Mouse (Mus musculus): ENCODE measurements around the gene Srp72. TPM values are rescaled to one million over a fixed set of nuclear protein-coding genes. Genes with fewer than 3 reads are reported as not detected.

The Srp72 gene
- total RNA-seq, 2 experiments from 2014 or later, result 95.1 to 104 TPM

DNA sequence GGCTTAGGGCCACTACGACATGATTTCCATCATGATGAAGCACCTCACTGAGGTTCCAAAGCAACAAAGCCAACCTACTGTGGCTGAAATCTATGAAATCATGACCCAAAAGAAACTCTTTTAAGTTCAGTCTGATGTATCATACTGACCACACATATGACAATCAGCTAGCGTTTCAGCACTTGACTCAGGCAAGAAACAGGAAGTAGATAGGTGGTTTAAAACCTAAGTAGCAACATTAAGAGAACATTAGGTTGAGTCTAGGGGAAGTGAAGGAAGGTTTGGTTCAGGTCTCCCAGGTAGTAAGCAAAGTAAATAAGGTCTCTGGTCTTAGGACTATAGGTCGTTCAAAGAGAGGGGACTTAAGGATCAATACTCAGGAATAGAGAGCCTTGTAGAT lies 995 bp upstream of the Srp72 start:
- H3K4me3 ChIP-seq, result peak overlapping the region; percentile 97
- intact Hi-C loops (cut with DNase I), result no loop called here
- no peak for TF ChIP-seq CTCF (IDR thresholded peaks at IDR 0.05)

DNA sequence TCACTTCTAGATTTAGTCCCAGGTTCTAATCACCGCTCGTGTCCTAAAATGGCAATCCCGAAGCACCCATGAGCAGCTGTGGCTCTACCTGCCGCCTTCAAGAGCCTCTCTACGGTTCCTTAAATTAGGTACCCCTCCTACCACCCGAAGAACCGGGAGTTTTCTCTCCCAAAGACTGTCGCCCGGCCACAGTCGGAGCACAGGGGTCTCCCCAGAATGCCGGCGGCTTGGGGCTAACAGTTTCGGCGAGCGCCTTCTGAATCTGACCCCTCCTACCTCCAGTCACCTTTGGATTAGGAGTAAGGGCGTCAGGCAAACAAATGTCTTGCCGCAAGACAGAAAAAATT lies 303 bp upstream of the Srp72 start:
- TF ChIP-seq CTCF (IDR thresholded peaks at IDR 0.05), result no peak
- Histone ChIP-seq H3K4me3 (peak overlapping the region; percentile 97), H3K27ac (peak overlapping the region; percentile 97)
- intact Hi-C loops (cut with DNase I), result loop anchor here (2.0 kb wide), 1 partner anchor 69 kb away; the partner anchor contains the start of gene Aasdh
- DNase-seq (ENCODE audit: extremely low spot score in 1 of 2, low spot score in 2 of 2), result no peak

More for the DNA sequence above, 995 bp upstream of the Srp72 start:
- no peak for DNase-seq (ENCODE audit: extremely low spot score in 1 of 2, low spot score in 2 of 2)
- no peak overlapping the region for H3K27ac ChIP-seq

DNA sequence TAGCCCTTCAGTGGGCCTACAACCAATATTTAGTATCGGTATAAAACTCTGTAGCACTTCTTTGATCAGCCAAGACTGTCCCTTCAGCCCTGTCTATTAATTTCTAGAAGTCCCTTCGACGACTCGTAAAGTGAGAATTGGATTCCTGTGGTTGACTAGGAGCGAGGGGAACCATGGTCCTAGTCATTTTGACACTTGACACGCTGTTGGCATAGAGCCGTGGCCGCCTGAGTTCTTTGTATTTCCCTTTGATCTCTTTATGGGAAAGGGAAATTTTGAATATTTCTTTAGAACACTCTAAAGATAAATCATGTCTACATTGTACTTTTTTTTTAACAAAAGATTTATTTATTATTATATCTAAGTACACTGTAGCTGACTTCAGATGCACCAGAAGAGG lies 1.3 kb downstream of the Srp72 start:
- intact Hi-C loops (cut with DNase I), result loop anchor here (2.0 kb wide), 1 partner anchor 71 kb away; the partner anchor contains the start of gene Aasdh
- Histone ChIP-seq H3K4me3 (peak overlapping the region; percentile 97), H3K27ac (no peak overlapping the region)
- TF ChIP-seq CTCF (IDR thresholded peaks at IDR 0.05), result no peak
- no peak for DNase-seq (ENCODE audit: extremely low spot score in 1 of 2, low spot score in 2 of 2)

DNA sequence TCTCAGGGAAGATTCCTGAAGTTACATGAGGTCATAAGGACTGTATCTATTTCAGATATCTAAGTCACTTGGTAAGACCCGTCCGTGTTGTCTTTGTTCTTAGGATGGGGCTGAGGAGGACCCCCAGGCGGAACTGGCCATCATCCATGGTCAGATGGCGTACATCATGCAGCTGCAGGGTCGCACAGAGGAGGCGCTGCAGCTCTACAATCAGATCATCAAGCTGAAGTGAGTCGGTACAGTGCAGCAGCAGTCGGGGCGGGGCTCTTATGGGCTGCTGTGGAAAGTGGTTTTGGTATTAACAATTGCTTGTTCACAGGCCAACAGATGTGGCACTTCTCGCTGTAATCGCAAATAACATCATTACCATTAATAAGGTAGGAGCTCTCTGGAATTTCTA lies 9.5 kb downstream of the Srp72 start:
- no peak for TF ChIP-seq CTCF (IDR thresholded peaks at IDR 0.05)
- no peak overlapping the region for H3K4me3 ChIP-seq
- intact Hi-C loops (cut with DNase I), result no loop called here
- no peak overlapping the region for H3K27ac ChIP-seq
- no peak for DNase-seq (ENCODE audit: extremely low spot score in 1 of 2, low spot score in 2 of 2)

DNA sequence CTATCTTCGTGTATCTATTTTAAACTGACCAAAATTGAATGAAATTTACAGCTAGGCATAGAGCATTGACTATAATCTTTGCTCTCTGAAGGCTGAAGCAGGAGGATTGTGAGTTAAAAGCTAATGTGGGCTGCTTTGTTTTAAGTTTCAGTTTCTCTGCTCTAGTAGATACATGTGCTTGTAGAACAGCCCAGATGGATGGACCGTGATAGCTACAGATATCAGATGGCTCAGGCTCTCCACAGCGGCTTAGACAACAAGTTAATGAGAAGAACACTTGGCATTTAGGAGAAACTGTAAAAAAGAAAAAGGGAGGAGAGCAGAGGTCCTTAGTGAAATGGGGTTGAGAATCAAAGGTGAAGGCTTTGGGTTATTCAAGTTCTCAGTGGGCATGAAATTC lies 16.3 kb downstream of the Srp72 start:
- Histone ChIP-seq H3K4me3 (no peak overlapping the region), H3K27ac (no peak overlapping the region)
- DNase-seq (ENCODE audit: extremely low spot score in 1 of 2, low spot score in 2 of 2), result no peak
- no peak for TF ChIP-seq CTCF (IDR thresholded peaks at IDR 0.05)
- intact Hi-C loops (cut with DNase I), result loop anchor here (5.0 kb wide), 1 partner anchor 302 kb away; no protein-coding TSS in a partner anchor

DNA sequence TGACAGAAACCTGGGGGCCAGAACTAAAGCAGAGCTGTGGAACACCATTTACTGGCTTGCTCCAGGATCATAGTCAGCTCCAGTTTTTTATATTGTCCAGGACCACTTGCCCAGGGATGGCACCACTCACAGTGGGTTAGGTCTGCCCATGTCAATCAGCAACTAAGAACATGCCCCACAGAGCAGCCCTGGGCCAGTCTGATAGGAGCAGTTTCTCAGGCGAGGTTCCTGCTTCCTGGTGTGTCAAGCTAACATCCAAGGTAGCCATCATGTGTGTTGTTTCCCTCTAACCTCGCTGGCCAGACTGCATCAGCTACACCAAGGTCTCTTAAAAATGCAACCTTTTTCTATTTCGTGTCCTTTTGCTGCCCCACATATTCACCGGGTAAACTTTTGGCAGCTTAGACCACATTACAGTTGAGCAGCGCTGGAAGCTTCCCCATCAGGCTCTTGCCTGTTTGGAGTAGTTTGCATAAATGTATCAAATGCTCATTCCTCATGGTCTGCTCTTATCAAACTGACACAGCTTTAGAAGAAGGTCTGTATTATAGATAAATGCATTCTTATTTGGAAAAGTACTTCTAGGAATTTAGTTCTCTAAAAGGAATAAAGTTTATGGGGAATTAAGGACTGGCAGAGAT lies 18.8 kb downstream of the Srp72 start:
- Histone ChIP-seq H3K4me3 (no peak overlapping the region), H3K27ac (no peak overlapping the region)
- intact Hi-C loops (cut with DNase I), result loop anchor here (5.0 kb wide), 1 partner anchor 299 kb away; no protein-coding TSS in a partner anchor
- DNase-seq (ENCODE audit: extremely low spot score in 1 of 2, low spot score in 2 of 2), result no peak
- TF ChIP-seq CTCF (IDR thresholded peaks at IDR 0.05), result no peak

DNA sequence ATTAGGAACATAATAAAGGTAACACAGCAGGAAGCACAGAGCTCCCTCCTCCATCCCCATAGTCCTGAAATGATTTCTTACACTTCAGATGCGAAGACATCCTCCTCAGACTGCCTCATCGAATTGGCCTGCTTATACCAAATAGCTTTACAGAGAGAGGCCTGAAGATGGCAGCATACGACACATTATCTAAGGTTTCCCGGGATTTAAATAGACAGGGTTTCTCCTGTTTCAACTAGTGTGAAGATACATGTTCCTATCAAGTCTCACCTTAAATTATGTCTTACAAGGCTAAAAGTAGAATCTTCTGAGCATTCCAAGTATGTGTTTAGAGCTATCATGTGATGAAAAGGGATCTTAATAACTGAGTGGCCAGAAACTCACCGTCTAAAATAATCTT lies 23.9 kb downstream of the Srp72 start:
- DNase-seq (ENCODE audit: extremely low spot score in 1 of 2, low spot score in 2 of 2), result no peak
- peak; percentile 64 for TF ChIP-seq CTCF (IDR thresholded peaks at IDR 0.05)
- intact Hi-C loops (cut with DNase I), result loop anchor here (1.0 to 2.0 kb wide), 3 partner anchors 62 to 219 kb away; no protein-coding TSS in a partner anchor
- Histone ChIP-seq H3K4me3 (no peak overlapping the region), H3K27ac (no peak overlapping the region)

DNA sequence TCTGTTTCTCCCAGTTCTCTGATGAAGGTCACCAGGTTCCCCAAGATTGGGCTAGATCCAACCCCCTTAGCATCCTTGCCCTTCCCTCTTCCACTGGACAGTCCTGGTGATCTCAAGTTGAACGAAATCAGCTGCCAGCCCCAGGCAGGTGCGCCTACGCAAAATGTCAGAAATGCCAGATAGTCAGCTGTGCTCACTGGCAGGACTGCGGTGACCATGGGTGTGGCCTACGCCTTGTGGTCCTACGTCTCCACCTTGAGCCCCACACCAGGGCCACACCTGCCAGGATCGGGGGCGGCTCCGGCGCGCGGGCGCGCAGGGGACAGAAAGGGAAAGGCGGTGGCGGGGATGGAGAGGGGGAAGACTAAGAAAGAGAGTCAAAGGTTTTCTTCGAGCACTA lies 26.7 kb downstream of the Srp72 start:
- TF ChIP-seq CTCF (IDR thresholded peaks at IDR 0.05), result no peak
- DNase-seq (ENCODE audit: extremely low spot score in 1 of 2, low spot score in 2 of 2), result no peak
- intact Hi-C loops (cut with DNase I), result no loop called here
- Histone ChIP-seq H3K27ac (no peak overlapping the region), H3K4me3 (no peak overlapping the region)

DNA sequence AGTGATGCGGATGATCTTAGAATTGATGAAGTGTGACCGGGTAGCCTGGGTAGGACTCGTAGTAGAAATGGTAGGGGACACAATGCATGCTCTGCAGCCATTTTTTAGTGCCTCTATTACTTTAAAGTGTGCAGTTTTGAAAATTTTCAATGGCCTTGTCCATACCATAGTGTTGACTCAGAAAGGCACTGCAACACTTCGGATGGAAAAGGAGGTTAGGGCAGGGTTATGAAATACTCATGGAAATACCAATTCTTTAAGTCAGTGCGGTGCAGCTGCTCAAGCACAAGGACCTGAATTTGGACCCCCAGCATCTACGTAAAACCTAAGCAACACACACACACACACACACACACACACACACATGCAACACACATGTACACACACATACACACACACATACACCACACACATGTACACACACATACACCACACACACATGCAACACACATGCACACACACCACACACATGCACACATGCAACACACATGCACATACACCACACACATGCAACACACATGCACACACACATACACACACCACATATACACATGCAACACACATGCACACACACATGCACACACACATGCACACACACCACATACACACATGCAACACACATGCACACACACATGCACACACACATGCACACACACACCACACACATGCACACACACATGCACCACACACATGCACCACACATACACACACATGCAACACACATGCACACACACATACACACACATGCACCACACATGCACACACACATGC lies 29.8 kb downstream of the Srp72 start, which contains the start of gene Arl9:
Arl9 (plus strand) TSS at position 5 of the 771 bp plus-strand sequence.
- TF ChIP-seq CTCF (IDR thresholded peaks at IDR 0.05), result no peak
- Histone ChIP-seq H3K27ac (no peak within 1 kb of the TSS), H3K4me3 (no peak within 1 kb of the TSS)
- no peak for DNase-seq (ENCODE audit: extremely low spot score in 1 of 2, low spot score in 2 of 2)
- intact Hi-C loops (cut with DNase I), result no loop called here

DNA sequence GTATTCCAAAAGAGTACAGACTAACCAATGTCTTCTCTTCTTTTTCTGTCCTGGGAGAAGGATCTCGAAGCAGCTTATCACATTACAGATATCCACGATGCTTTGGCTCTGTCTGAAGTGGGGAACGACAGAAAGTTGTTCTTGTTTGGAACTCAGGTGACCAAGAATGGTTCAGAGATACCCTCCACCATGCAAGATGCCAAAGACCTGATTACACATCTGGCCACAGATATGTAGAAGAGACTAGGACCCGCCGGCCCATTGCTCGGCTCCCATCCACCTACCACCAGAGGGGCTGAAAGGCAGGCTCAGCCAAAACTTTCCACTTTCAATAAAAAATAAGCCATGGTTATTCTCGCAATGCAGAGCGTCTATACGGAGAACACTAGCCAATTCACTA lies 35.9 kb downstream of the Srp72 start:
- intact Hi-C loops (cut with DNase I), result no loop called here
- no peak for DNase-seq (ENCODE audit: extremely low spot score in 1 of 2, low spot score in 2 of 2)
- TF ChIP-seq CTCF (IDR thresholded peaks at IDR 0.05), result no peak
- Histone ChIP-seq H3K4me3 (no peak overlapping the region), H3K27ac (no peak overlapping the region)

DNA sequence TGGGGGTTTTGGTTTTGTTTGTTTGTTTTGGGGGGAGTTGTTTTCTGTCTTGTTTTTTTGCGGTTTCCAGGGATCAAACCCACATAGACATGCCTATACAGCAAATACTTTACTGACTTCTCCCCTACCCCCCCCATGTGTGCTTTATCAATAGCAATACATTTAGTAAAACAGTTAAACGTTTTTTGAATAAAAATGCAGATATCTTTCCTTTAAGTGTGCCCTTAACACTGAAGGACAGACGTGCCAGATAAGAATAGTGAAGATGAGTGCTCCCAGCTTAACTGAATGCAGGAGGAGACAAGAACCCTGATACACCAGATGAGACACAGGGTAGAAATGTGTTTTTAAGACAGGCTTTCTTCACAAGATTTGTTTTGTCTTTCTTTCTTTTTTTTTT lies 36.6 kb downstream of the Srp72 start:
- H3K4me3 ChIP-seq, result no peak overlapping the region
- no peak for TF ChIP-seq CTCF (IDR thresholded peaks at IDR 0.05)
- intact Hi-C loops (cut with DNase I), result no loop called here
- H3K27ac ChIP-seq, result no peak overlapping the region
- DNase-seq (ENCODE audit: extremely low spot score in 1 of 2, low spot score in 2 of 2), result no peak

DNA sequence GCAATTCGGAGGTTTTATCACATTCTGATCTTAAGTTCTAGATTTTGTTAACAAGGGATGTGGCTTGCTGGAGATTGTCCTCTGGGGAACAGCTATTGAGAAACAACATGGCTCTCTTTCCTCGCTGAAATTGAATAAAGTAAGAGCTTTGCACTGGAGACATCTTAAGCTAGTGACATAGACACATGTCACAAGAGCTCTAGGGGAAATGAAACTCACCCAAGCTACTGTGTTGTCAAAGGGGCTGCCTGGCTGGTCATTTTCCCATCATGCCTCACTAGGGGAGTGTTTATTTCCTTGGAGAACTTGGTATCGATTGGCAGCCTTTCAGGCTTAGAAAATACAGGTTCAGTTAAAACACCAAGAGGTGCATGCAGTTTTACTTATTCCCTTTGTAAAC lies 38.7 kb downstream of the Srp72 start:
- DNase-seq (ENCODE audit: extremely low spot score in 1 of 2, low spot score in 2 of 2), result no peak
- Histone ChIP-seq H3K27ac (no peak overlapping the region), H3K4me3 (no peak overlapping the region)
- TF ChIP-seq CTCF (IDR thresholded peaks at IDR 0.05), result no peak
- intact Hi-C loops (cut with DNase I), result no loop called here

All from left cerebral cortex, adult 2 months (tissue).